Mouse (Mus musculus) neural tube, embryonic 14.5 days (tissue): ENCODE measurements at regions not wholly inside any gene's neighbourhood (a gene's known extent, or its start where the extent isn't known, plus 50 kb on each side); places are given as distances from the start of the nearest gene placed in this dataset.

Experiments
- ATAC-seq: fragments of 200-750 bp; cut with Nextera tagmentation; 2 replicates; pipeline ENCODE4 v1.8.0; 2017; ENCODE audit warnings: low read depth, mild to moderate bottlenecking, moderate TSS enrichment, moderate library complexity
- H3K27ac ChIP-seq: fragments of 300-500 bp; sonication (generic); 2 replicates; pipeline ENCODE4 v1.5.1; 2014; ENCODE audit warnings: low read depth, mild to moderate bottlenecking, control low read depth, low read length, moderate library complexity, mixed read lengths
- H3K27me3 ChIP-seq: fragments of 300-500 bp; sonication (generic); 2 replicates; pipeline ENCODE4 v1.6.1; 2014; ENCODE audit warnings: low read length; ENCODE audit not compliant: control insufficient read depth, insufficient read depth
- H3K36me3 ChIP-seq: fragments of 300-500 bp; sonication (generic); 2 replicates; pipeline ENCODE4 v1.6.1; 2014; ENCODE audit warnings: low read length, mixed read lengths; ENCODE audit not compliant: control insufficient read depth, insufficient read depth
- H3K4me1 ChIP-seq: fragments of 300-500 bp; sonication (generic); 2 replicates; pipeline ENCODE4 v1.6.1; 2014; ENCODE audit warnings: low read length; ENCODE audit not compliant: control insufficient read depth, insufficient read depth
- H3K4me2 ChIP-seq: fragments of 300-500 bp; sonication (generic); 2 replicates; pipeline ENCODE4 v1.6.1; 2014; ENCODE audit warnings: mild to moderate bottlenecking, low read depth, low read length, control low read depth
- H3K4me3 ChIP-seq: fragments of 300-500 bp; sonication (generic); 2 replicates; pipeline ENCODE4 v1.5.1; 2014; ENCODE audit warnings: low read depth, low read length, control low read depth, mixed read lengths
- H3K9ac ChIP-seq: fragments of 300-500 bp; sonication (generic); replicated peaks from 2 replicates; pipeline ENCODE4 v1.6.1; 2014; ENCODE audit warnings: low read depth, mild to moderate bottlenecking, control low read depth, low read length, mixed read lengths
- H3K9me3 ChIP-seq: fragments of 300-500 bp; sonication (generic); 2 replicates; pipeline ENCODE4 v1.6.1; 2016; ENCODE audit warnings: low read length; ENCODE audit not compliant: control insufficient read depth
- WGBS: fragments of 180-500 bp; shearing (Covaris S2); extraction: QIAGEN DNeasy Blood & Tissue Kit; methylation state at CpG from one replicate; pipeline ENCODE4 v1.1.7; 2014; 5-methylcytosine and 5-hydroxymethylcytosine counted together

DNA sequence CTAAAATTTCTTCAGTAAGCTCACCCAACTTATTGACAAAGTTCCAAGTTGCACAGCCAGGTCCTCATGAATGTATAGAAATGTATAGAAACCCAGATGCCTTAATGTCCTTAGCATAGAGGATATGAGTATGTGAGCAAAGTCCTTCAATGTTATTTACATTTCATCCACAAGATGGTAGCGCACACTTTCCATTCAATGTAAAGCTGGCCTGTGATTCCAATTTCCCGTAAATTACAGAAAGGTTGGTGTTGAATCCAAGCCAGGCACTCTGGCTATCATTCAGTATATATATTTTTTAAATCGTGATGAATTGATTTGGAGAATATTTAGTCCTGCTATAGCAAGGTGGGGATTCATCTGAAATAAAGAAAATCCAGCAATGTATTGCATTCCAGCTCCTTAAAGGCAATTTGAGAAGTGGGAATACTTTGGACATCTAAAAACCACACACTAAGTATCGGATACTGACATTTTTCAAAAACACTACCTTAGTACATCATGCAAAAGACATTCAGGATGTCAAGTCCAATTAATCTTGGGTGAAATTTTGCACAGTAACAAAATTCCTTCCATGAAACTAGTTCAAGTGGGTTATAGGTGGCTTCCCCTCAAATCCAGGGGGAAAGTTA is 154.6 kb downstream of the Pah start:
- no peaks in the 10 kb centered on the region for H3K4me1 ChIP-seq
- WGBS = 71% methylated on average over 4 of the region's 4 CpGs
- H3K4me2 ChIP-seq = no peak overlapping the region
- no peaks in the 10 kb centered on the region for H3K27me3 ChIP-seq
- H3K9ac ChIP-seq = no peak overlapping the region
- H3K4me3 ChIP-seq = no peak overlapping the region
- ATAC-seq = 0 out of 2 replicates have a peak, but pooled peaks have one; percentile 51
- H3K36me3 ChIP-seq = no peaks in the 10 kb centered on the region
- no peak overlapping the region for H3K27ac ChIP-seq
- H3K9me3 ChIP-seq = no peaks in the 10 kb centered on the region

DNA sequence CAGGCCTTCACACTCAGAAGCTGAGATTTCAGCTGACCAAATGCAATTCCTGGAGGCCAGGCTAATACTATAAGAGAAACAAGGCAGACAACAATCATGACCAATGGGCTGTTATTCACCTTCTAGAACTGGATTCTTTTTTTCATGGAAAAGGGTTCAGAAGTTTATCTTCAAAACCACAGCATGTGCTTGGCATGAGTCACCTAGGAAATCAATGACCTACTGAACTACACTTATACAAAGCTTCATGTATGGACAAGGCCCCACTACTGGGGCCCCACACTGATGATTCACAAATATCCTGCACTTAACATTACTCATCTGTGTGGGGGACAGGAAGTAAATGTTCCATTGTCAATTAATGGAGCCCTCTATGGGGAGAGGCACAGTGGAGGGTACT is 157.4 kb downstream of the Pah start:
- Histone ChIP-seq H3K9ac (no peak overlapping the region), H3K9me3 (no peaks in the 10 kb centered on the region), H3K4me1 (no peaks in the 10 kb centered on the region), H3K4me3 (no peak overlapping the region), H3K27me3 (no peaks in the 10 kb centered on the region), H3K36me3 (no peaks in the 10 kb centered on the region), H3K4me2 (no peak overlapping the region), H3K27ac (no peak overlapping the region)
- ATAC-seq = no peak

DNA sequence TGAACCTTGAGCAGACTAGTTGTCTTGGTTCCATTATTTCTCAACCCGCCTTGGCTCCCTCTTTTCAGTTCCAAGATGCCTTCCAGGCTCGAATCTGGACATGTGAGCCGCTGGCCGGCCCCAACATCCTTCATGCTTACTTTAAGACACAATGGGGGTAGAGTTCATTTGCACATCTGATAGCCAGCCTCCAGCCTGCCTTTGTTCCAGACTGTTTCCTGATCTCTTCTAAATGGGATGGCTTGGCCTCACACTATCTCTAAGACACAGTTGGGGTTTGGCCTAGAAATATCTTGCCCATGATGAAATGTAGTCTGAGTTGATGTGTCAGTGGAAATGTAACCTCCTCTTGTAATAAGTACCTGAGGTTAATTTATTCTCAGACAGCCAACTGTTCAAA is 164.7 kb downstream of the Pah start:
- ATAC-seq = no peak
- no peaks in the 10 kb centered on the region for H3K4me1 ChIP-seq
- H3K36me3 ChIP-seq = no peaks in the 10 kb centered on the region
- no peak overlapping the region for H3K27ac ChIP-seq
- H3K9me3 ChIP-seq = no peaks in the 10 kb centered on the region
- no peak overlapping the region for H3K4me3 ChIP-seq
- no peaks in the 10 kb centered on the region for H3K27me3 ChIP-seq
- WGBS = 41% methylated on average over 4 of the region's 4 CpGs
- no peak overlapping the region for H3K9ac ChIP-seq
- H3K4me2 ChIP-seq = no peak overlapping the region

DNA sequence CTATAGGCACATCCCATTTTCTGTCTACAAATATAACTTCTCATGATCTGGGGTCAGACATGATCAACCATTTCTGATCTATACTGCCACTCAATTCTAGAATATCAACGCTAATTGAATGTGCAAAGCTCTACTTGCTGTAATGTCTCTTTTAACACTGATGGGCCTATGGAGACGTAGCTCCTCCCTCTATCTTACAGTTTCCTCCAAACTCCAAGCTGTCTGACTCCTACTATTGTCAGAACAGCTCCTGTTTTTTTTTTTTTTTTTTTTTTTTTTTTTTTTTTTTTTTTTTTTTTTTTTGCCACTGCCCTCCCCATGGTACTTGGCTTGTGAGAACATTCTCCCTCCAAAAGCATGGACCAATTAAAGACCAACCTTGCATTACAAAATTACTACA is 165.2 kb downstream of the Pah start:
- Histone ChIP-seq H3K4me3 (no peak overlapping the region), H3K9me3 (no peaks in the 10 kb centered on the region), H3K4me2 (no peak overlapping the region), H3K27me3 (no peaks in the 10 kb centered on the region), H3K9ac (no peak overlapping the region), H3K36me3 (no peaks in the 10 kb centered on the region), H3K27ac (no peak overlapping the region), H3K4me1 (no peaks in the 10 kb centered on the region)
- WGBS = 95% methylated on average over 2 of the region's 2 CpGs
- no peak for ATAC-seq

DNA sequence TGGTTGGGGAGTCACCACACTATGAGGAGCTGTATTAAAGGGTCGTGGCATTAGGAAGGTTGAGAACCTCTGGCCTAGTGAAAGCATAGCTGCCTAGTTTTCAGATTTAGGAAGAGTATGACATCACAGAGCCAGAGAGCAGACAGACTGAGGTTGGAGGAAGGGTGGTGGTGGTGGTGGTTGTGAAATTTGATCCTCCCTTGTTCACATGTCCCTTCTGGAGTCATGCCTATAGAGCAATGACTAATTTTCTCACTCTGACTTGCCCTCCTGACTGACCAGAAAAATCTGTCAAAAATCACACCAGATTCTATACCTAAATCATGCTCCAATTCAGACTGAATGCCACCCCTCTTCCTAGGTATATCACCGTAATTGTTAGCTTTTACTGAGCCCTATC is 166.2 kb downstream of the Pah start:
- WGBS = 86% methylated on average over 2 of the region's 2 CpGs
- no peak for ATAC-seq

DNA sequence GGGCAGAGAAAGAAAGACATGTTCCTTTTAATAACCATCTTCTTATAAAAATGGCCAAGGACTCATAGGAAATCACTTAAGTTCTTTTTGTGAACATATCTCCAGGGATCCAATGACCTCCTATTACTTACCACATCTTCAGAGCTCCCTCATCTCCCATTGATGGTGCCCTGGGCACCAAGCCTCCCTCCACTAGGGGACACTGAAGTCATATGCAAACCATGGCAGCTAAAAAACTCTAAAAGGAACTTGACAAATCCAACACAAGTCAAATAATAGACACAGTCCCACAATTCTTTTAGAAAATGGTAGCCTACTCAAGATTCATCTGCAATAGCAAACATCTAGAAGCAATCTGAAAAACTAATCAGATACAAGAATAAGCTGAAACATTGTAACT is 167.2 kb upstream of the Igf1 start:
- no peak for ATAC-seq

More for the DNA sequence above, 166.2 kb downstream of the Pah start:
- H3K9me3 ChIP-seq = no peaks in the 10 kb centered on the region
- no peaks in the 10 kb centered on the region for H3K4me1 ChIP-seq
- H3K4me2 ChIP-seq = no peak overlapping the region
- H3K27me3 ChIP-seq = no peaks in the 10 kb centered on the region
- H3K27ac ChIP-seq = no peak overlapping the region
- no peaks in the 10 kb centered on the region for H3K36me3 ChIP-seq
- no peak overlapping the region for H3K4me3 ChIP-seq
- H3K9ac ChIP-seq = no peak overlapping the region

DNA sequence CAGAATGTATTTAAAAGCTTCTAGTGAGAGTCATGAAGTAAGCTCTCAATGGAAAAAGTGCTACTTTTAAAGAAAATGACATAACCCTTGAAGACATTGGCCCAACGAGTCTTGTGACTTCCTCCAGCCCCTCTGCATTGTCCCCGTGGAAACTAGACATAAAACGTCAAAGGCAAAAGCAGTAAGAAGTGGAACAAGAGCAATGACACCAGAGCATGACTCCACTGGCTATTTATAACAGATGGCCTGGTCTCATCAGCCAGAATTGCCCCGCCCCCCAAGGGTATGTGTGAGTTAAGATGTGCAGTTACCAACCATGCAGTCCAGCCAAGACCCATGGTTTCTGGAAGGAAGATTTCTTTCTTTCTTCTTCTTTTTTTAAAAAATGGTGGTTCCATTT is 161.6 kb upstream of the Igf1 start:
- H3K4me2 ChIP-seq = no peak overlapping the region
- ATAC-seq = no peak
- H3K4me1 ChIP-seq = no peaks in the 10 kb centered on the region
- H3K36me3 ChIP-seq = no peaks in the 10 kb centered on the region
- WGBS = 68% methylated on average over 4 of the region's 4 CpGs
- no peak overlapping the region for H3K9ac ChIP-seq
- H3K27ac ChIP-seq = no peak overlapping the region
- H3K9me3 ChIP-seq = no peaks in the 10 kb centered on the region
- no peak overlapping the region for H3K4me3 ChIP-seq
- H3K27me3 ChIP-seq = no peaks in the 10 kb centered on the region

More for the DNA sequence above, 167.2 kb upstream of the Igf1 start:
- Histone ChIP-seq H3K27ac (no peak overlapping the region), H3K4me2 (no peak overlapping the region), H3K9ac (no peak overlapping the region), H3K9me3 (no peaks in the 10 kb centered on the region), H3K27me3 (no peaks in the 10 kb centered on the region), H3K36me3 (no peaks in the 10 kb centered on the region), H3K4me3 (no peak overlapping the region), H3K4me1 (no peaks in the 10 kb centered on the region)

DNA sequence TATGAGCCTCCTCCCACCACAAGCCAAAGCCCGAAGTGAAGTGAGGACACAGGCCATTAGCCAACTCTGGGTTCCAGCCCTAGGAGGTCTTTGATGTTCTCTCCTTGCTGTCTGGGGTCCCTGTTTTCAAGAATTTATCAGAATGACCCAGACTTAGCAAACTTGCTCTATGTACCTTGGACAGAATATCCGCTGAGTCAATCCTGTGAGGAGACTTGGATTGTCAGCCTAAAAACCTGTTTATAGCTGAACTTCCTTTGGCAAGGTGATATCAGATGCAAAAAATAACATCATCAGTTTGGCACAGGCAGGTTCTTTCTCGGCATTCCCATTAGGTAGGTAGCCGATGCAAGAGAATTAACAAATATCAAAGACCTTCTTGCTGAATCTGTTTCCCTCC is 146.9 kb upstream of the Igf1 start:
- Histone ChIP-seq H3K9me3 (no peaks in the 10 kb centered on the region), H3K4me1 (no peaks in the 10 kb centered on the region), H3K27me3 (no peaks in the 10 kb centered on the region), H3K9ac (no peak overlapping the region), H3K4me2 (no peak overlapping the region), H3K27ac (no peak overlapping the region), H3K36me3 (no peaks in the 10 kb centered on the region), H3K4me3 (no peak overlapping the region)
- ATAC-seq = no peak
- 86% methylated on average over 4 of the region's 4 CpGs for WGBS

DNA sequence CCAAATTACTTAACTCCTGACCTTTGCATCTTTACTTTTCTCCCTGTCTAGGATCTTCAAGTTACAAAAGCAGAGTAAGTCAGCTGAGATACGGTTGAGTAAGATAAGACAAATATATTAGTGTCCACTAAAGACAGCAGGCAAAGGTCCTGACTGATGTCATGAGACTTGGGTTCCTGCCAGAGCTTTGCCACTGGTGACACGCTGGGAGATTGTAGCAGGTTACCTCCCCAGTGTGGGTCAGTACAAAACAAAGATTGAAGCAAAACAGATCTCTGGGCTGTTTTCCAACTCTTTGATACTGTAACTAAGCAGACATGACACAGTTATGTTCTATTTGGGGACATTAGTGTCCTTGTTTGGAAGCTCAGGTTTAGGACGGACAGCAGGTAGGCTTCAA is 146.3 kb upstream of the Igf1 start:
- no peak overlapping the region for H3K4me3 ChIP-seq
- H3K27ac ChIP-seq = no peak overlapping the region
- WGBS = 61% methylated on average over 3 of the region's 3 CpGs

More for the DNA sequence above, 146.3 kb upstream of the Igf1 start:
- no peak for ATAC-seq
- no peaks in the 10 kb centered on the region for H3K4me1 ChIP-seq
- no peaks in the 10 kb centered on the region for H3K27me3 ChIP-seq
- no peak overlapping the region for H3K9ac ChIP-seq
- no peak overlapping the region for H3K4me2 ChIP-seq
- no peaks in the 10 kb centered on the region for H3K36me3 ChIP-seq
- H3K9me3 ChIP-seq = no peaks in the 10 kb centered on the region
